Mouse (Mus musculus) MEL (cell line): ENCODE data around the gene Folr2. TPM values are rescaled to one million over a fixed set of nuclear protein-coding genes. Genes with fewer than 3 reads are reported as not detected.

Experiments
- polyA plus RNA-seq, 2 experiments: library from polyadenylated mRNA; stranded (reverse) in 1 of 2; unstranded in 1 of 2; fragments of >175 nt in 1 of 2; fragments of >200 nt in 1 of 2; gene quantifications; 2 replicates each; pipeline versions ENCODE4 v1.2.1 to v1.2.4; 2012; ENCODE audit warnings: low replicate concordance in 2 of 2, low read depth in 1 of 2; ENCODE audit not compliant: insufficient read length in 2 of 2, insufficient read depth in 1 of 2, missing spikeins in 1 of 2
- total RNA-seq: library from RNA; depleted of rRNA; stranded (reverse); fragments of 300-350 nt; gene quantifications from 2 replicates; pipeline ENCODE4 v1.2.3, GENCODE M21; 2012; rRNA removed

Folr2 gene
- total and polyA plus RNA-seq, 3 experiments, result not detected

Other genes with a start within 250 kb of the Folr2 start
- 59.0 and 84.5 TPM in 2 replicates for gene Clpb, start 193.6 kb downstream of the Folr2 start, total RNA-seq
- 10 to 100 TPM in 1 of 2 experiments, not detected in 1; 71.5 TPM for gene Clpb, start 193.6 kb downstream of the Folr2 start, polyA plus RNA-seq
- not detected in 2 replicates for gene Phox2a, start 38.9 kb downstream of the Folr2 start, total RNA-seq
- gene Phox2a, start 38.9 kb downstream of the Folr2 start, polyA plus RNA-seq, result not detected
- 9.5 and 11.7 TPM in 2 replicates for gene Inppl1, start 19.0 kb downstream of the Folr2 start, total RNA-seq
- gene Inppl1, start 19.0 kb downstream of the Folr2 start, polyA plus RNA-seq, result 10 to 100 TPM in 1 of 2 experiments, not detected in 1; 31.3 TPM
- gene Anapc15, start 6.5 kb upstream of the Folr2 start, total RNA-seq, result 68.7 and 73.3 TPM in 2 replicates
- gene Anapc15, start 6.5 kb upstream of the Folr2 start, polyA plus RNA-seq, result 100 to 1,000 TPM in 1 of 2 experiments, not detected in 1; 103 TPM
- gene Folr1, start 13.6 kb upstream of the Folr2 start, total RNA-seq, result 0.12 TPM in 1 of 2 replicates, not detected in the other
- under 1 TPM in 1 of 2 experiments, not detected in 1; 0.07 TPM for gene Folr1, start 13.6 kb upstream of the Folr2 start, polyA plus RNA-seq
- 70.5 and 79.5 TPM in 2 replicates for gene Lamtor1, start 48.7 kb upstream of the Folr2 start, total RNA-seq
- gene Lamtor1, start 48.7 kb upstream of the Folr2 start, polyA plus RNA-seq, result 100 to 1,000 TPM in 1 of 2 experiments, not detected in 1; 115 TPM
- 0.78 and 1.3 TPM in 2 replicates for gene Tomt, start 49.2 kb upstream of the Folr2 start, total RNA-seq
- gene Tomt, start 49.2 kb upstream of the Folr2 start, polyA plus RNA-seq, result under 1 TPM in 1 of 2 experiments, not detected in 1; 0.82 TPM
- gene Lrrc51, start 76.7 kb upstream of the Folr2 start, total RNA-seq, result 13.6 and 14.8 TPM in 2 replicates
- gene Lrrc51, start 76.7 kb upstream of the Folr2 start, polyA plus RNA-seq, result 10 to 100 TPM in 1 of 2 experiments, not detected in 1; 30.8 TPM
- 48.7 and 54.5 TPM in 2 replicates for gene Numa1, start 76.9 kb upstream of the Folr2 start, total RNA-seq
- gene Numa1, start 76.9 kb upstream of the Folr2 start, polyA plus RNA-seq, result 10 to 100 TPM; 50.0 to 91.2 TPM
- 0.95 and 1.0 TPM in 2 replicates for gene Il18bp, start 161.5 kb upstream of the Folr2 start, total RNA-seq
- 1 to 10 TPM in 1 of 2 experiments, not detected in 1; 1.8 TPM for gene Il18bp, start 161.5 kb upstream of the Folr2 start, polyA plus RNA-seq
- 17.3 and 18.5 TPM in 2 replicates for gene Rnf121, start 208.3 kb upstream of the Folr2 start, total RNA-seq
- 10 to 100 TPM in 1 of 2 experiments, not detected in 1; 16.0 TPM for gene Rnf121, start 208.3 kb upstream of the Folr2 start, polyA plus RNA-seq
- 15.3 and 16.6 TPM in 2 replicates for gene Xndc1, start 208.3 kb upstream of the Folr2 start, total RNA-seq
- 10 to 100 TPM in 1 of 2 experiments, not detected in 1; 30.0 TPM for gene Xndc1, start 208.3 kb upstream of the Folr2 start, polyA plus RNA-seq
- gene Xntrpc, start 208.5 kb upstream of the Folr2 start, total RNA-seq, result 0.08 and 0.13 TPM in 2 replicates
- gene Xntrpc, start 208.5 kb upstream of the Folr2 start, polyA plus RNA-seq, result under 1 TPM in 1 of 2 experiments, not detected in 1; 0.14 TPM
- not detected in 2 replicates for gene Trpc2, start 225.9 kb upstream of the Folr2 start, total RNA-seq
- gene Trpc2, start 225.9 kb upstream of the Folr2 start, polyA plus RNA-seq, result not detected
- gene Art1, start 244.5 kb upstream of the Folr2 start, total RNA-seq, result not detected in 2 replicates
- gene Art1, start 244.5 kb upstream of the Folr2 start, polyA plus RNA-seq, result not detected